Mouse (Mus musculus): ENCODE measurements around the gene Vmn1r203.
"Not testable (repeated sequence)": the region's sequence is repeated elsewhere in the genome, so short reads cannot be mapped to it uniquely, and the experiment has no call there.

The Vmn1r203 gene

DNA sequence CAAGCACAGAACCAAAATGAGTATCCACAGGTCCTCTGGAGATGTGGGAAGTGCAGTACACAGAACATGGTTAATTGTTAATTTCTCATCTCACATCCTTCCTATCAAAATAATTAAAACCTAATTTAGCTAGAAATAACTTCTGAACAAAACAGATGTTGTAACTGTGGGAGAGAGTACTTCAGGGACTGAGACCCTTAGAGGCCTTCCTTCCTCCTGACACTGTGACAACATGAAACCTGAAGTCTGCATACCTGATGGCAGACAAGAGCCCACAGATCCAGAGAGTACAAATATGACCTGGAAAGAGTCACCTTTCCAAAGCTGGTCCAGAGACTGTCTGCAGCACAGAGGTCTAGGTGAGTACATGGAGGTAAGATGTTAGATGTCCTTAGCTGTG is at the start of gene Vmn1r203:
Gene Vmn1r203 (plus strand): TSS at position 301 of the 400 bp plus-strand sequence.
- DNase-seq (ENCODE audit: low spot score) = no peak

DNA sequence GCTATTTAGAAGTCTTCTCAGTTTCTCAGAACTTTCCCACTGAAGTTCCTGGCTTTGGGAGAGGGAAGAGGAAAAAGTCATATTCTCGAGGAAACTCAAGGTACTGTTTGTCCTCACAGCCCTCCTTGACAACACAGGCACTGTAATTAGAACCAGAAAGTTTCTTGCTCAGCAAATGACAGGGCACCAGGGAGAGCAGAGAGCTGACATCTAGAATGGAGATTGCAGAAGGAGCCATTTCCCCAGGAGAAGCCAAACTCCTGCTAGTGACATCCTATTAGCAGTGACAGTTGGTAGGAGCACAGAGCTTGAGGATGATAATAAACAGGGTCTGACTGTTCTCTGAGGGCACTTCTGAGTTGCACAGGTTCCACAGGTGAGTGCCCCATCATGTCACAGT is 46.3 kb upstream of the Vmn1r203 start, which contains the start of gene Vmn1r201:
Gene Vmn1r201 (plus strand): TSS at position 301 of the 400 bp plus-strand sequence.
- no peak for DNase-seq (ENCODE audit: low spot score)

DNA sequence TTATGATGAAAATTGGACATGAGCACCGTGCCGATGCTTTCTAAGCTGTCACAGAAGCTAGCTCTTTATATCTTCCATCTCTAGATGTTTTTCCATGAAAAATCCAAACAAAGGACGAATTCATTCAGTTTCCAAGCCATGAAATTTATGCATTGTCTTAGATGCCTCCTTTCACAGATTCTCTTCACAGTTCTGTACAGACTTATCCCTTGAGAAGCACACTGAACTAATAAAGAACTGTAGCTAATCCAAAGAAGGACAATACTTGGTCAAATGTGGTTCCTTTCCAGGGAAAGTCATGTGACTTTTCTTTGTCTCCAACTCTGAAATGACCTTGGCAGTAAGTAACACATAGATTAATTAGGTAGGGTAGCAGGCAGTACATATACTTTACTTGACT is 15.5 kb upstream of the Vmn1r203 start:
- DNase-seq (ENCODE audit: low spot score) = no peak

- no peak for DNase-seq (ENCODE audit: low spot score)
Measured at GRCm38 (mm10) chr13:22505281-22505680, 12.6 kb upstream of the Vmn1r203 start, which contains the start of gene Vmn1r202. Gene Vmn1r202, minus strand, starts transcription at chr13:22505381.

DNA sequence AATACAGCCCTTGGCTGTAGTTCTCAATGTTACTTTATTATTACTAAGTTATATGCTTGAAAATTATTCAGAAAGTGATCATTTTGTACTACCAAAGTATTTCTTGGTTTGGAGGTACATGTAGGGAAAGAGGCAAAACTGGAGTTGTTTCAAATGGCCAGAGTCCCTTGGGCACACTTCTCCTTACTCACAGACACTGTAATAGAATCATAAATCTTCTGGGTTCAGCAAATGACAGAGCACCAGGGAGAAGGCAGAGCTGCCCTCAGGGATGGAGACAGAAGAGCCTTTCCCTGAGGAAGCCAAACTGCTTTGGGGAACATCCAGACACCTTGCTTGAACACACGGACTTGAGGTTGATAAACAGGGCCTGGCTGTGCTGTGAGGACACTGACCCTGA is 35.0 kb downstream of the Vmn1r203 start, which contains the start of gene Vmn1r204:
Gene Vmn1r204 (plus strand): TSS at position 301 of the 400 bp plus-strand sequence.
- DNase-seq (ENCODE audit: low spot score) = not testable (repeated sequence)

GRCm38 (mm10) chr13:22574911-22575310 is 57.0 kb downstream of the Vmn1r203 start:
- DNase-seq (ENCODE audit: low spot score) = not testable (repeated sequence)

All from retina, embryonic 14.5 days (tissue).